Comparison of ENCODE assay signal across 8 mouse cellular contexts in genomic region chr2:156439666-156440462, GRCm38 (mm10). TPM values are rescaled to one million over a fixed set of nuclear protein-coding genes. Genes with fewer than 3 reads are reported as not detected.
A peak's percentile ranks its signal among the peaks of the same experiment; 100 is the strongest.
DNase-seq lines count a peak whose midpoint lies in the region; ATAC-seq lines count a peak whose summit lies in the region.

No protein-coding gene starts in this region.

- no peak for DNase-seq in lung, postnatal 10 days
- DNase-seq in heart, embryonic 10.5 days (ENCODE audit: low spot score), result no peak
- no peak for DNase-seq in thymus, postnatal 25 days
- no peak for DNase-seq in gastrocnemius, postnatal 25 days

- H3K9ac ChIP-seq in lung, embryonic 16.5 days (ENCODE audit: low read length), result no peak overlapping the region; the same call in 1 of the 2 replicates
- no peak overlapping the region for H3K9ac ChIP-seq in kidney, embryonic 16.5 days (replicated peaks; ENCODE audit: low read length)
- no peak overlapping the region for H3K9ac ChIP-seq in stomach, embryonic 14.5 days (replicated peaks; ENCODE audit: low read depth, low read length)
- no peak overlapping the region for H3K9ac ChIP-seq in forebrain, embryonic 15.5 days (replicated peaks)

- peak; percentile 71 for ATAC-seq in lung, embryonic 16.5 days (ENCODE audit: low read depth)
- 0 out of 2 replicates have a peak, but pooled peaks have one; percentile 39 for ATAC-seq in kidney, embryonic 16.5 days (ENCODE audit: low FRiP score, low TSS enrichment)
- ATAC-seq in stomach, embryonic 14.5 days (ENCODE audit: insufficient number of reproducible peaks, insufficient read depth, low FRiP score, low read depth), result peak; percentile 47; the same call in 1 of the 2 replicates
- ATAC-seq in forebrain, embryonic 15.5 days (replicated peaks), result no peak

- no peaks in the 10 kb centered on the region for H3K9me3 ChIP-seq in lung, embryonic 16.5 days (ENCODE audit: control insufficient read depth, low read length)
- H3K9me3 ChIP-seq in heart, embryonic 10.5 days, result no peaks in the 10 kb centered on the region
- H3K9me3 ChIP-seq in kidney, embryonic 16.5 days (ENCODE audit: low read length), result no peaks in the 10 kb centered on the region
- no peaks in the 10 kb centered on the region for H3K9me3 ChIP-seq in stomach, embryonic 14.5 days (ENCODE audit: control insufficient read depth, low read depth, low read length)
- H3K9me3 ChIP-seq in forebrain, embryonic 15.5 days, result no peaks in the 10 kb centered on the region

- H3K27me3 ChIP-seq in lung, embryonic 16.5 days (ENCODE audit: control insufficient read depth, insufficient read depth, low read depth, low read length), result no peaks in the 10 kb centered on the region
- H3K27me3 ChIP-seq in heart, embryonic 10.5 days (ENCODE audit: insufficient read depth, poor library complexity, severe bottlenecking), result no peaks in the 10 kb centered on the region
- no peaks in the 10 kb centered on the region for H3K27me3 ChIP-seq in kidney, embryonic 16.5 days (ENCODE audit: insufficient read depth, low read length)
- H3K27me3 ChIP-seq in stomach, embryonic 14.5 days (ENCODE audit: control insufficient read depth, insufficient read depth, low read length), result no peaks in the 10 kb centered on the region
- no peaks in the 10 kb centered on the region for H3K27me3 ChIP-seq in forebrain, embryonic 15.5 days

- WGBS in lung, embryonic 16.5 days, result 16% methylated on average over 11 of the region's 11 CpGs
- WGBS in heart, embryonic 10.5 days, result 21% methylated on average over 11 of the region's 11 CpGs
- WGBS in kidney, embryonic 16.5 days, result 29% methylated on average over 11 of the region's 11 CpGs
- WGBS in stomach, embryonic 14.5 days, result 21% methylated on average over 11 of the region's 11 CpGs
- 45% methylated on average over 11 of the region's 11 CpGs for WGBS in forebrain, embryonic 15.5 days

- H3K4me1 ChIP-seq in lung, embryonic 16.5 days (replicated peaks; ENCODE audit: control insufficient read depth, insufficient read depth, low read length), result peaks cover 10% of the 10 kb centered on the region
- peaks cover 53% of the 10 kb centered on the region for H3K4me1 ChIP-seq in heart, embryonic 10.5 days
- peaks cover 5% of the 10 kb centered on the region; the same call in 1 of the 2 replicates for H3K4me1 ChIP-seq in kidney, embryonic 16.5 days (ENCODE audit: insufficient read depth, low read length)
- peaks cover 3% of the 10 kb centered on the region; the same call in 1 of the 2 replicates for H3K4me1 ChIP-seq in stomach, embryonic 14.5 days (ENCODE audit: control insufficient read depth, insufficient read depth, low read length)
- no peaks in the 10 kb centered on the region for H3K4me1 ChIP-seq in forebrain, embryonic 15.5 days

- peak overlapping the region; percentile 62 for H3K27ac ChIP-seq in lung, embryonic 16.5 days (ENCODE audit: low read length)
- peak overlapping the region; percentile 85 for H3K27ac ChIP-seq in heart, embryonic 10.5 days
- no peak overlapping the region; the same call in 1 of the 2 replicates for H3K27ac ChIP-seq in kidney, embryonic 16.5 days (ENCODE audit: low read length)
- no peak overlapping the region for H3K27ac ChIP-seq in stomach, embryonic 14.5 days (ENCODE audit: low read length)
- H3K27ac ChIP-seq in forebrain, embryonic 15.5 days (replicated peaks), result no peak overlapping the region

- no peak overlapping the region for H3K4me2 ChIP-seq in lung, embryonic 16.5 days (ENCODE audit: low read depth, low read length)
- H3K4me2 ChIP-seq in kidney, embryonic 16.5 days (replicated peaks; ENCODE audit: low read depth, low read length), result no peak overlapping the region
- H3K4me2 ChIP-seq in stomach, embryonic 14.5 days (replicated peaks; ENCODE audit: low read depth, low read length), result no peak overlapping the region
- H3K4me2 ChIP-seq in forebrain, embryonic 15.5 days (replicated peaks), result no peak overlapping the region

- H3K4me3 ChIP-seq in lung, embryonic 16.5 days (ENCODE audit: low read length), result no peak overlapping the region
- H3K4me3 ChIP-seq in heart, embryonic 10.5 days, result peak overlapping the region; percentile 41
- no peak overlapping the region for H3K4me3 ChIP-seq in kidney, embryonic 16.5 days (ENCODE audit: low read length)
- H3K4me3 ChIP-seq in stomach, embryonic 14.5 days (ENCODE audit: low read depth, low read length), result no peak overlapping the region
- no peak overlapping the region for H3K4me3 ChIP-seq in forebrain, embryonic 15.5 days

- no peaks in the 10 kb centered on the region for H3K36me3 ChIP-seq in lung, embryonic 16.5 days (ENCODE audit: control insufficient read depth, insufficient read depth, low read length)
- no peaks in the 10 kb centered on the region for H3K36me3 ChIP-seq in heart, embryonic 10.5 days
- 0 out of 2 replicates have a peak, but pooled peaks cover under 1% of the 10 kb centered on the region for H3K36me3 ChIP-seq in kidney, embryonic 16.5 days (ENCODE audit: insufficient read depth, low read length)
- H3K36me3 ChIP-seq in stomach, embryonic 14.5 days (ENCODE audit: control insufficient read depth, insufficient read depth, low read length), result no peaks in the 10 kb centered on the region
- peaks cover 3% of the 10 kb centered on the region; the same call in 1 of the 2 replicates for H3K36me3 ChIP-seq in forebrain, embryonic 15.5 days

RNA-seq across cellular contexts. Expression of gene Epb41l1, which starts 19.2 kb away (rescaled TPM):
- 2.1 and 2.2 TPM in 2 replicates for polyA plus RNA-seq in lung, embryonic 16.5 days (2015; fragmentation: Nextera tagmentation; extraction: Ambion mirVana)
- 0.97 and 1.5 TPM in 2 replicates for polyA plus RNA-seq in heart, embryonic 10.5 days (2016; fragmentation: Nextera tagmentation; extraction: Ambion mirVana)
- 2.1 and 2.5 TPM in 2 replicates for polyA plus RNA-seq in kidney, embryonic 16.5 days (2015; fragmentation: Nextera tagmentation; extraction: Ambion mirVana)
- 5.2 and 6.2 TPM in 2 replicates for polyA plus RNA-seq in stomach, embryonic 14.5 days (2014; fragmentation: Nextera tagmentation; extraction: Ambion mirVana)
- 11.2 and 11.4 TPM in 2 replicates for polyA plus RNA-seq in forebrain, embryonic 15.5 days (2015; fragmentation: Nextera tagmentation; extraction: Ambion mirVana)
- 1 to 10 TPM; 3.0 to 7.9 TPM for total RNA-seq in gastrocnemius, postnatal 25 days (2021)

Comparison
In these comparisons a context has a peak if more than half of its experiments do, and no peak if none do; other contexts are left out.
1. H3K27ac ChIP-seq: peak in lung, embryonic 16.5 days (single experiment) and heart, embryonic 10.5 days (single experiment); none in kidney, embryonic 16.5 days (single experiment), stomach, embryonic 14.5 days (single experiment) and forebrain, embryonic 15.5 days (single experiment).